Mouse (Mus musculus): ENCODE results near the gene Pcca.

DNA sequence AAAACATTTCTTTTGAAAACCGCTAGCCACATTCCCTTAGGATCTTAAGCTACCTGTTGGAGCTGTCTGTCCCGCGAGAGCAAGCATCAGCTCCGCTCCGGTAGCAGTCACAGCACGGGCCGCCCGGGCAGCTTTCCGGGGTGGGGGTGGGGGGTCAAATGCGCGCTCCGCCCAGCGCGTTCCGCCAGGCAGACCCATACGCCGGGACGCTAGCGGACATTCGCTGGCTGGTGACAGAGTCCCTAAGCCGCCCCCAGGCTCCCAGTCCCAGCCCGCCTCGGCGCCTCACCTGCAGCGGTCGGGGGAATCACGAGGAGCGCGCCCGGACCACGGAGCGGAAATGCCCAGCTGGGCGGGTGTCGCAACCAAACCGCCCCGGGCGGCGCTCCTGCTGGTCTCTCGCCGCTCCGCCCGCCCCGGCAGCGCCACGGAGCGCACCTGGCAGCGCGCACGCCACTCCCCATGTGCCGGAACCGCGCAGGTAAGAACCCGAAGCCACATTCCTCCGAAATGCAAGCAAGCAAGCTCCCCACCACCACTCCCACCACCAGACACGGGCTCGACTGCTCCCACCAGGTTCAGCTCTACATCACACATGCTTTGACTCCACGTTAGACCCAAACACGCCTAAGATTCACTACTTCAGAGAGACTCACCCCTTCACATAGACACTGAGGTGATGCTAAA is 378.8 kb downstream of the Pcca start:
- TF ChIP-seq MAFK (IDR thresholded peaks at IDR 0.05; ENCODE audit: insufficient read depth, low read depth, low read length) (no peak), CHD2 (IDR thresholded peaks at IDR 0.05; ENCODE audit: low read depth, low read length) (no peak)

Data from ES-E14 (cell line).